Mouse (Mus musculus): ENCODE results near the gene Paqr9. TPM values are rescaled to one million over a fixed set of nuclear protein-coding genes. Genes with fewer than 3 reads are reported as not detected.

Paqr9 gene
- polyA plus RNA-seq, 1 experiment = 16.5 TPM

- no peak for TF ChIP-seq POLR2A (IDR thresholded peaks at IDR 0.05; ENCODE audit: low read depth, low read length)
- TF ChIP-seq CTCF (IDR thresholded peaks at IDR 0.05; ENCODE audit: extremely low read depth, insufficient read depth, insufficient read length, insufficient replicate concordance) = no peak
- WGBS = 88% methylated on average over 7 of the region's 7 CpGs
These were observed 28.6 kb downstream of the Paqr9 start for GRCm38 (mm10) chr9:95588070-95588469.

DNA sequence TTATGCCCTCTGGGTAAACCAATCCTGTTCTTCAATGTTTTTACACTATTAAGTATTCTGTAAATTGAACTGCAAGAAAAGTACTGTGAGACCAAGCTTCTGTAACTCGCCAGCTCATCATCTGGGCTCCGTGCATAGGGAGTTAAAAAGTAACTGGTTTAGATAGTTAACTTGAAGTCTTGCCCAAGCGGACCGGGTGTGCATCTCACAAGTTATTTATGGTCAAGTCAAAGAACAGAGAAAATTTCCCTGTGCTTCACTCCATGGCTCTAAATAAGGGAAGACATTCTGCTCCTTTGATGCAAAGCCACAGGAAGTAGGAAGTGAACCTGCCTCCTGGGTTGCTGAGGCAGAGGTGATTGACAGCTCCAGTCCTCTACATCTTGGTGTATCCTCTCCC is 34.8 kb downstream of the Paqr9 start:
- Histone ChIP-seq H3K4me3 (ENCODE audit: extremely low read depth, insufficient read depth, insufficient read length) (no peak overlapping the region), H3K27ac (ENCODE audit: insufficient read depth, low read length) (no peak overlapping the region), H3K4me1 (ENCODE audit: control insufficient read depth, insufficient read depth, insufficient read length) (no peaks in the 10 kb centered on the region), H3K36me3 (ENCODE audit: control insufficient read depth, insufficient read depth, low read length) (no peaks in the 10 kb centered on the region), H3K27me3 (ENCODE audit: control insufficient read depth, insufficient read depth, low read length) (no peaks in the 10 kb centered on the region)
- TF ChIP-seq CTCF (IDR thresholded peaks at IDR 0.05; ENCODE audit: extremely low read depth, insufficient read depth, insufficient read length, insufficient replicate concordance) (no peak), POLR2A (IDR thresholded peaks at IDR 0.05; ENCODE audit: low read depth, low read length) (no peak)
- no peak for DNase-seq (ENCODE audit: low read depth in 1 of 2, low spot score in 2 of 2)
- WGBS = 84% methylated on average over 4 of the region's 4 CpGs

More at GRCm38 (mm10) chr9:95588070-95588469, 28.6 kb downstream of the Paqr9 start:
- Histone ChIP-seq H3K27me3 (ENCODE audit: control insufficient read depth, insufficient read depth, low read length) (no peaks in the 10 kb centered on the region), H3K27ac (ENCODE audit: insufficient read depth, low read length) (no peak overlapping the region), H3K4me1 (ENCODE audit: control insufficient read depth, insufficient read depth, insufficient read length) (no peaks in the 10 kb centered on the region), H3K36me3 (ENCODE audit: control insufficient read depth, insufficient read depth, low read length) (no peaks in the 10 kb centered on the region), H3K4me3 (ENCODE audit: extremely low read depth, insufficient read depth, insufficient read length) (no peak overlapping the region)
- no peak for DNase-seq (ENCODE audit: low read depth in 1 of 2, low spot score in 2 of 2)

- H3K27me3 ChIP-seq (ENCODE audit: control insufficient read depth, insufficient read depth, low read length) = no peaks in the 10 kb centered on the region
- no peak for DNase-seq (ENCODE audit: low read depth in 1 of 2, low spot score in 2 of 2)
- no peaks in the 10 kb centered on the region for H3K36me3 ChIP-seq (ENCODE audit: control insufficient read depth, insufficient read depth, low read length)
- no peak for TF ChIP-seq POLR2A (IDR thresholded peaks at IDR 0.05; ENCODE audit: low read depth, low read length)
- WGBS = 60% methylated on average over 13 of the region's 13 CpGs
- no peak overlapping the region for H3K27ac ChIP-seq (ENCODE audit: insufficient read depth, low read length)
- no peaks in the 10 kb centered on the region for H3K4me1 ChIP-seq (ENCODE audit: control insufficient read depth, insufficient read depth, insufficient read length)
- H3K4me3 ChIP-seq (ENCODE audit: extremely low read depth, insufficient read depth, insufficient read length) = no peak overlapping the region
These were observed 38.2 kb downstream of the Paqr9 start for GRCm38 (mm10) chr9:95597466-95598178.

DNA sequence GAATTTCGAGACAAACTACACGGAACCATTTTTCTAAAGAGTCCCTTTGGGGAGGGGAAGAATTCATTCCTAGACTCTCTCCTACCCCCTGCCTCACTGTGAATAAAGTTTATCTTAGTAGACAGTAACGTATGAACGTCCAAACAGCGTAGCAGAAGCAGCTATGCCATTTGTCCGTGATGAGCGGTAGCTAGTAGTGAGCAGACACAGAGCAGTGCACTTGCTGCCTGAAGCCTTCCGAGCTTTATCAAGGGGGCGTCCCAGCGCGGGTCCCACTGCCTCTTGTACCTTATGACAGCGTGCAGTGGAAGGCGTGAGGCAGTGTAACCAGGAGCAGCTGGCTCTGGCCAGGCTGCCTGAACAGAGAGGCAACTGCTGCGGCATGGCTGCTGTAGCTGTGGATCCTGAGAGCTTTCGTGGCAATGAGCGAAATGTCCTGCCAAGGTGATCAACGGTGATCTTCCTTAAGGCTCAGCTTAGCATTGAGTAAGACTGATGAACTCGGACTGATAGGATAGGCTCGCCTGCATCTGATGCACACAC is 38.8 kb downstream of the Paqr9 start:
- Histone ChIP-seq H3K4me1 (ENCODE audit: control insufficient read depth, insufficient read depth, insufficient read length) (no peaks in the 10 kb centered on the region), H3K27ac (ENCODE audit: insufficient read depth, low read length) (no peak overlapping the region), H3K27me3 (ENCODE audit: control insufficient read depth, insufficient read depth, low read length) (no peaks in the 10 kb centered on the region), H3K36me3 (ENCODE audit: control insufficient read depth, insufficient read depth, low read length) (no peaks in the 10 kb centered on the region), H3K4me3 (ENCODE audit: extremely low read depth, insufficient read depth, insufficient read length) (no peak overlapping the region)
- 65% methylated on average over 19 of the region's 19 CpGs for WGBS
- DNase-seq (ENCODE audit: low read depth in 1 of 2, low spot score in 2 of 2) = no peak
- TF ChIP-seq POLR2A (IDR thresholded peaks at IDR 0.05; ENCODE audit: low read depth, low read length) (no peak), CTCF (IDR thresholded peaks at IDR 0.05; ENCODE audit: extremely low read depth, insufficient read depth, insufficient read length, insufficient replicate concordance) (no peak)

GRCm38 (mm10) chr9:95599399-95599798 is 39.9 kb downstream of the Paqr9 start:
- H3K27me3 ChIP-seq (ENCODE audit: control insufficient read depth, insufficient read depth, low read length) = no peaks in the 10 kb centered on the region
- TF ChIP-seq CTCF (IDR thresholded peaks at IDR 0.05; ENCODE audit: extremely low read depth, insufficient read depth, insufficient read length, insufficient replicate concordance) (no peak), POLR2A (IDR thresholded peaks at IDR 0.05; ENCODE audit: low read depth, low read length) (no peak)
- H3K36me3 ChIP-seq (ENCODE audit: control insufficient read depth, insufficient read depth, low read length) = no peaks in the 10 kb centered on the region
- DNase-seq (ENCODE audit: low read depth in 1 of 2, low spot score in 2 of 2) = no peak
- WGBS = 87% methylated on average over 4 of the region's 4 CpGs
- no peak overlapping the region for H3K27ac ChIP-seq (ENCODE audit: insufficient read depth, low read length)
- H3K4me3 ChIP-seq (ENCODE audit: extremely low read depth, insufficient read depth, insufficient read length) = no peak overlapping the region
- no peaks in the 10 kb centered on the region for H3K4me1 ChIP-seq (ENCODE audit: control insufficient read depth, insufficient read depth, insufficient read length)

- Histone ChIP-seq H3K36me3 (ENCODE audit: control insufficient read depth, insufficient read depth, low read length) (no peaks in the 10 kb centered on the region), H3K27me3 (ENCODE audit: control insufficient read depth, insufficient read depth, low read length) (no peaks in the 10 kb centered on the region), H3K27ac (ENCODE audit: insufficient read depth, low read length) (no peak overlapping the region), H3K4me3 (ENCODE audit: extremely low read depth, insufficient read depth, insufficient read length) (no peak overlapping the region), H3K4me1 (ENCODE audit: control insufficient read depth, insufficient read depth, insufficient read length) (no peaks in the 10 kb centered on the region)
- TF ChIP-seq CTCF (IDR thresholded peaks at IDR 0.05; ENCODE audit: extremely low read depth, insufficient read depth, insufficient read length, insufficient replicate concordance) (no peak), POLR2A (IDR thresholded peaks at IDR 0.05; ENCODE audit: low read depth, low read length) (no peak)
- DNase-seq (ENCODE audit: low read depth in 1 of 2, low spot score in 2 of 2) = no peak
- WGBS = 76% methylated on average over 3 of the region's 3 CpGs
These were observed 43.4 kb downstream of the Paqr9 start for GRCm38 (mm10) chr9:95602849-95603248.

- 86% methylated on average over 9 of the region's 9 CpGs for WGBS
- Histone ChIP-seq H3K27me3 (ENCODE audit: control insufficient read depth, insufficient read depth, low read length) (no peaks in the 10 kb centered on the region), H3K4me3 (ENCODE audit: extremely low read depth, insufficient read depth, insufficient read length) (no peak overlapping the region), H3K36me3 (ENCODE audit: control insufficient read depth, insufficient read depth, low read length) (no peaks in the 10 kb centered on the region), H3K4me1 (ENCODE audit: control insufficient read depth, insufficient read depth, insufficient read length) (no peaks in the 10 kb centered on the region), H3K27ac (ENCODE audit: insufficient read depth, low read length) (no peak overlapping the region)
- DNase-seq (ENCODE audit: low read depth in 1 of 2, low spot score in 2 of 2) = no peak
- TF ChIP-seq CTCF (IDR thresholded peaks at IDR 0.05; ENCODE audit: extremely low read depth, insufficient read depth, insufficient read length, insufficient replicate concordance) (no peak), POLR2A (IDR thresholded peaks at IDR 0.05; ENCODE audit: low read depth, low read length) (no peak)
These were observed 43.9 kb downstream of the Paqr9 start for GRCm38 (mm10) chr9:95603316-95603715.
